Mouse (Mus musculus) layer of hippocampus, postnatal 36 days (tissue): ENCODE measurements around the gene Rcc1. TPM values are rescaled to one million over a fixed set of nuclear protein-coding genes. Genes with fewer than 3 reads are reported as not detected.
A peak's percentile ranks its signal among the peaks of the same experiment; 100 is the strongest.

Source experiments
- DNase-seq, 2 experiments: peaks; one replicate each; pipeline ENCODE4 v3.0.0; 2022
- total RNA-seq, 2 experiments: library from RNA; stranded (reverse); gene quantifications; 2 replicates each; pipeline ENCODE4 v1.2.3; 2021

Gene Rcc1
- 10 to 100 TPM; 11.9 to 13.4 TPM for total RNA-seq

- DNase-seq, result peak; percentile 87 to 89
Measured at GRCm38 (mm10) chr4:132353481-132353885, at the start of gene Rcc1. Gene Rcc1 (minus strand): TSS chr4:132353605.

DNA sequence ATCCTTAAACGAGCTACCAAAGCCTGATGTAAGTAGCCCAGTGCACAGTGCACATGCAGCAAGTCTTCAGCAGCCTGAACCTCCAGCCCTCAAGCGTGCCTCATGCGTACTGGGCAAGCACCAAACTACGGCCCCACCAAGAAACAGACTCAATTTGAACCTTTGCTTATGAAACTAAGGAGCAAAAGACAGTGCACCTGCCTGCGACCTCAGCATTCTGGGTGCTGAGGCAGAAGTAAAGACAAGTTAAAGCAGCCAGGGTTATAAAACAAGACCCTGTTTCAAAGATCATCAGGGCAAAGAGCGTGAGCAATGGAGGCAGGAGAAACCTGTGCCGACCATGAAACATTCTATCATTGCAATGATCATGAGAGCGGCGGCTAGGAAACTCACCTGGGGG, 47.6 kb upstream of the Rcc1 start:
- no peak for DNase-seq

- DNase-seq, result no peak
Measured at GRCm38 (mm10) chr4:132398863-132399262, 45.5 kb upstream of the Rcc1 start.

DNA sequence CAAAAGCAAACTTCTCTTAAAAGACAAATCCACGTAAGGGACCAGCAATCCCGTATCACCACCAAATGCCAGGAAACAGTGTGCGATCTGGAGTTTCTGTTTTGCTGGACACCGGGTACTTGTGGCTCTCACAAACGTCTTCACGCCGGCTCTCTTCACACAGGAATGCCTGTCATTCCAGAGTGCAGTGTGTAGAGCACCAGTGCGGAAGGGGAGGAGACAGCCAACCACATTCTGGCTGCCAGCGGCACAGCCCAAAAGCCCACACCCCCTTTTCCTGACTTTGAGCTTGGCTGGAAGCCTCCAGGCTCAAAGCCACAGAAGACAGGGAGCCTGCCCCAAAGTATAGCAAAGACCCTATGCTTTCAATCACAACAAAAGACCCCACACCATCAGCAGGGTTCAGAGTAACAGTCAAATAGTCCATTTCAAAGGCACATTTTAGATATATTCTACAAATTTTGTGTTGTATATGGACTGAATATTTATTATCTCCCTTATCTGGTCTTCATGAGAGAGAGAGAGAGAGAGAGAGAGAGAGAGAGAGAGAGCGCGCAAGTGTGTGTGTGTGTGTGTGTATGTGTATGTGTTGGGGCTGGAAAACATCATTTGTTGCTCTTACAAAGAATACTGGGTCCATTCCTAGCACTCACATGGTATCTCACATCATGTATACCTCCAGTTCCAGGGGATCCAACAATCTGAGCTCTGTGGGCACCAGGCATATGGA, 44.8 kb upstream of the Rcc1 start:
- peak in 1 of 2 experiments; percentile 20 for DNase-seq

DNA sequence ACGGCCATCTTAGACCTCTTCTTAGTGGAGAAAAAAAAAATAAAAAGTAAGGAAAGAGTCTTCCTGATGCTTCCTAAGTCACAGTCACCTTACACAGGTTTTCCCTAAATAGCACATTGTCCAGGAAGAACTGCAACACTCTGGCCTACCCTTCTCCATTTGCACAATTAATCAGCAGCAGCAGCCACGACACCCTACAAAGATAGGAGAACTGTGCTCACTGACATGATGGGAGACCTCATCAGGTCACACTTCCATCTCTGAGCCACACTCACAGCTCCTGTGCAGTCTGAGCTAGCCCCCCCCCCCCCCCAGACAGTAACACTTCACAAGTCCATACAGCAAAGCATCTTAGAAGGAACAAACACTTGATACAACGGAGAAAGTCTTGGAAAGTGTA, 43.7 kb upstream of the Rcc1 start:
- DNase-seq, result no peak

DNA sequence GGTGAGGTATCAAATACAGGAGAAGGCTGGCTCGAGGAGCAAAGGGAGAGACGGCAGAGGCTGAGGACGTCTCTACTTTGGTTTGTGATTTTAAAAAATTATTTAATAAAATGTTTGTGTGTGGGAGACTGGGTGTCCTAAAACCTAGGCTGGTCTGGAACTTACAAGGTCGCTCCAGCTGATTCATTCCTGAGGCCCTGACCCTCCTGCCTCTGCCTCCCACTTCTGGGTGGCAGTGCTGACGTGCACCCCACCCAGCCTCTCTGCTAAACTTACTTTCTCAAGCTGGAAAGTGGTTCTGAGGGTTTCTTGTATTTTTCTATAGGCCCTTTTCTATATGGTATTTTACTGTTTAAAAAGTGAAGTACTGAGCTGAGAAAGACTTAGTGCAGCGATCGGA, 42.8 kb upstream of the Rcc1 start:
- DNase-seq, result no peak

DNA sequence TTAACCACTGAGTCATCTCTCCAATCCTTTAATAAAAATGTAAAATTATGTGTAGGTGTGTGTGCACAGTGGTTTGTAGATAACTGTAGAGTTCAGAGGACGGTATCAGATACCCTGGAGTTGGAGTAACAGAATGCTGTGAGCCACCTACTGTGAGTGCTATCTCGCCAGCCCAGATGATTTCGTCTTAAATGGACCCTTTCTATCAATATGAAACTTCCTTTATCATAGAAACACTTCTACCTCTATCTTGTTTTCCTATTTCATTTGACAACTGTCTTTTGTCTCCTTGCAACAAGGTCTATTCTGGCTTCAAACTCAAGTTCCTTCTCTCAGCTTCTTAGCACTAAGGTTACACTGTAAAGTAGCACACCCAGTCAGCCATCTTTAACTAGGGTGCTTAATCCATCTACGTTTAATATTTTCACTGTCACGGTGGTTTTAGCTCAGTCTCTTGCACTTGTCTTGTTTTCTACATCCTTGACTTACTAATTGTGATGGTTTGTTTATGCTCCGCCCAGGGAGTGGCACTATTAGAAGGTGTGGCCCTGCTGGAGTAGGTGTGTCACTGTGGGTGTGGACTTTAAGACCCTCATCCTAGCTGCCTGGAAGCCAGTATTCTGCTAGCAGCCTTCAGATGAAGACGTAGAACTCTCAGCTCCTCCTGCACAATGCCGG, 37.8 kb upstream of the Rcc1 start:
- no peak for DNase-seq

GRCm38 (mm10) chr4:132389302-132389701, 35.9 kb upstream of the Rcc1 start:
- DNase-seq, result no peak

DNA sequence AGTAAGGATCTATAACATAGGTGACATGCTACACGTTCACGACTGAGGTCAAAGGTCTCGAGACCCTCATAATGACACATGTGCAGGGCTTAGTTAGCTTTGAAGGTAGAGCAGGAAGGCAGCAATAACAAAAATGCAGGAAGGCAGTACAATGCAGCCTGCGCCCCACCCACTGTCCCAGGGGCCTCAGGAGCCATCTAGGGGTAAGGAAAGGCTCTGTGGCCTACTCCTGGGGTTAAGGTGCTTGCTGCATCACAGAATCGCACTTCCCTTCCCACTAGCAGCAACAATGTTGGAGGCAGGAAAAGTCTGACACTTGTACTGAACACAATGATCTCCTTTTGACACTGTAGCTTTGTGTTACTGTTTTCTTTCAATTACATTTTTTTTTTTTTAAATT, 34.2 kb upstream of the Rcc1 start:
- DNase-seq, result no peak

- no peak for DNase-seq
Measured at GRCm38 (mm10) chr4:132386846-132387245, 33.4 kb upstream of the Rcc1 start.

DNA sequence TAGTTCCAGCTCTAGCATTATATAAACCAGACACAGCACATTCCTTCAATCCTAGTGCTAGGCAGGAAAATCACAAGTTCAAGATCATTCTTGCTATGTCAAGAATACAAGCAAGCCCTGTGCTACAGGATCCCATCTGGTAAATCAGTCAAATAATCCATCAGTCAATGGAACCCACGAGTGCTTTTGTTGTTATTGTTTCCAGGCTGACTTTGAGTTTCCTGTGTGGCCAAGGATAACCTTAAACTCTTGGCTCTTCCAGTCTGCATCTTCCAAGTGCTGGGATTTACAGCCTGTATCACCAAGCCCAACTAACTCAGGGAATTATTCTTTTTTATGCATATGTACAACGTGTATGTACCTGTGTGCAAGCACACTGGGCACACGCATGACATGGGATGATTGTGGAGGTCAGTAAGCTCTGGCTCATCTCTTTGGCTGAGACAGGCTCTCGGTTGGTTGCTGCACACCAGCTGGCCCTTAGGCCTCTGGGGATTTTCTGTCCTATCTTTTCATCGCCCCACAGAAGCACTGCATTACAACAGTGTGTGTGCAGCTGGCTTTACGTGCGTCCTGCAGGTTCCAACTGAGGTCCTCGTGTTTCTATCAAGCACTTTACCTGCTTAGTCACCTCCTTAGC, 32.5 kb upstream of the Rcc1 start:
- DNase-seq, result no peak

DNA sequence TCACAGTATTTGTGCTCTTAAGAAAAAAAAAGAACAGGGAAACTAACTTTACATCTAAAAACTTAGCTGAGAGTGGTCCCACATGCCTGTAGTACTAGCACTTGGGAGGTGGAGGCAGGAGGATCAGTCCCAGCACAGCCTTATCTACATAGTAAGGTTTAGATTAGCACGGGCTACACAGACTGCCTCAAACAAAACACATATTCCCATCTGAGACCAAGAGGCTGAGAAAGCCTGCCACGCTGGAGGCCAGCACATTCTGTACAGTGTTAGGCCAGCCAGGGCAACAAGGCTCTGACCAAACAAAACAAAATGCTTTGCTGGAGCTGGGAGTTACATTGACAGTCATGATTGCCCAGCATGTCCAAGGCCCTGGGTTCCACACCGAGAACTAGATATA, 30.1 kb upstream of the Rcc1 start:
- no peak for DNase-seq

GRCm38 (mm10) chr4:132382296-132382695, 28.9 kb upstream of the Rcc1 start:
- DNase-seq, result no peak

DNA sequence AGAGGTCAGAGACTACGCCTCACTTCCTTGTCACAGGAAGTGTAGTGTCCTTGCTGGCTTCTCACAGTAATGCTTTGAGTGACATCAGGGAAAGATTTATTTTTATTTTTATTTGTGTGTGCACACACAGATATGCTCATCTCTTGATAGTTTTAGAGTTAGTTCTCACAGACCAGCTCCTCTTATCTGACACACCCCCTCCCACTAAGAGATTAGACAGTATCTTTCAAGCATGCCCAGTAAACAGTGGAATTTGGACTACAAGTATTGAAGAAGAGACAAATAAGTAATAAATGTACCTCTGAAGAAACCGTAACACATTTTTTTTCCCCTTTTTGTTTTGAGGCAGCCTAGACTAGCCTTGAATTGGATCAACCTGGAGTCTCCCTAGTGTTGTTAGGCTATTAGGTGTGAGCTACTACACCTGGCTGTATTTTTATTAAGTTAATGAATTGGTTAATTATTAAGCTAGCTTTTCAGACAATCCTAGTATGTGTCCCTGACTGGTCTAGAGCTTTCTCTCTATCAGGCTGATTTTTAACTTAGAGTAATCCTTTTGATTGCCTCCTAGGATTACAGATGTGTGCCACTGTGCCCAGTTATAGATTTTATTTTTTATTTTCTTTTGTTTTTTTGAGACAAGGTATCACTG, 27.7 kb upstream of the Rcc1 start:
- DNase-seq, result no peak

GRCm38 (mm10) chr4:132373820-132374219, 20.4 kb upstream of the Rcc1 start:
- no peak for DNase-seq

- no peak for DNase-seq
Measured at GRCm38 (mm10) chr4:132369953-132370750, 16.7 kb upstream of the Rcc1 start.

DNA sequence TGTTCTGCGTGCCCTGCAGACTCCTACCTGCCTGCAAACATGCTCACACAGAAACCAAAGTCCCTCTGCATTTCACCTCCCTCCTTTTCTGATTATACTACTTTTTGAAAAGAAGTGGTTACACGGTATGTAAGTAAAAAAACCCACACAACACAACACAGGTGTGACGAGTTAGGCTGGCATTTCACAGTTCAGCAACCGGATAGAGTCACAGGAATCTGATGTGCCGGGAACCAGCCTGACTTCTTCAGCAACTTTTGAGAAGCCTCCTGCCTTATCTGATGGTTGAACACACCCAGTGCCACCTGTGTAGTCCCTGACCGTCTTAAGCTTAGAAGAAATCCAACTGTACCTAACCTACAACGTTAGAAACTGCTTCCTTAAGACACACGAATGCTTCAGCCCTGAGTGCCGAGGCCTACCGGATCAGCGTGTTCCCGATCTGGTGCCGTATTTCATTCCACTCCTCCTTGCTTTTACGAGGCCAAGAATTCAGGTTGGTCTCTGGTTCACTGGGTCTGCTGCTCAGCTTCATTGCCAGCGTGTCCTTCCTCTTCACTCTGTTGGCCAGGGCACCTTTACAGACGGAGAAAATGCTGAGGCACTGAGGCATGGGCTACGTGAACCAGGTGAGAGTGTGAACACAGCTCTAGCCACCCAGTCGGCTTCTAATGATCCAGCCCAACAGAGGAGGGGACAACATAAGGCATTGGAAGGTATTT, 14.2 kb upstream of the Rcc1 start:
- no peak for DNase-seq

DNA sequence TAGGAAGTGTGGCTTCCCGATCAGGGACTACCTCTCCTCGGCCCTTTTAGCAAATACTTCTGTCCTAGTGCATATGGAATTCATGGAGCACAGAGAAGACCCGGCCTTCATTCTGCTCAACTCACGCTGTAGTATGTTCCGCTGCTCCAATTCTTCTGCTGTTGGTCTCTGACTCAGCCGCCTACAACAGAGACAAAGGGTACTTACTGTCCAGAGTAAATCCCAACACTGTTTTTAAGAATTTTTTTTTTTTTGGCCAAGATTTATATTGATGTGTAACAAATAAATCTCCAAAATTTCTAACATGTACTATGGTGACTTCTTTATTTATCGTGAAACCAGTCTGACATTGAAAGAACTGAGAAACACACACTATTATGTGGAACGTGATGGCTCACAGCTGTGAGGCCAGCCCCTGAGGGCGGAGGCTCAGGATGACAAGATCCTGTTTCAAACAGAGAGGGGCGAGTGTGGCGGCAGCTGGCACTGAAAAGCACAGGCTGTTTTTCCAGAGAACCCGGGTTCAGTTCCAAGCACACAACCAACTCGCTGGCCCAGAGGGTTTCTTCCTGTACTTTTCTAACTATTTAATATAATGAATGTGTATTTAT, 12.2 kb upstream of the Rcc1 start:
- no peak for DNase-seq

GRCm38 (mm10) chr4:132363487-132363886, 10.1 kb upstream of the Rcc1 start:
- no peak for DNase-seq

DNA sequence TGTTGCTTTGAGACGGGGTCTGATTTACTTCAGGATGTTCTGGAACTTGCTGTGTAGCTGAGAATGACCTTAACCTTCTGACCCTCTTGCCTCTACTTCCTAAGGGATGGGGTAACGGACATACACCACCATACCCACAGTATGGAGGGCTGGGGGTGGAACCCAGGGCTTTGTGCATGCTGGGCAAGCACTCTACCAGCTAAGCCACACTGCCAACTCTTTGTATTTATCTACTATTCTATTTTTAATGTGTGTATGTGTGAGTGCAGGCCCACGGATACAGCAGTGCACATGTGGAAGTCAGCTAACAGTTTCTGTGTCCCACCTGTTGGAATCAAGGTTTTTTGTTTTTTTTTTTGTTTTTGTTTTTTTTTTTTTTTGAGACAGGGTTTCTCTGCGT, 6.1 kb upstream of the Rcc1 start:
- DNase-seq, result no peak

GRCm38 (mm10) chr4:132356170-132356569, 2.8 kb upstream of the Rcc1 start:
- DNase-seq, result no peak
